Mouse (Mus musculus) kidney, postnatal 0 days (tissue): ENCODE results near the gene Cbfa2t3. TPM values are rescaled to one million over a fixed set of nuclear protein-coding genes. Genes with fewer than 3 reads are reported as not detected.
A peak's percentile ranks its signal among the peaks of the same experiment; 100 is the strongest.

ENCODE experiments used
- ATAC-seq: fragments of 200-750 bp; cut with Nextera tagmentation; replicated peaks from 2 replicates; pipeline ENCODE4 v1.8.0; 2017; ENCODE audit warnings: low read depth, moderate number of reproducible peaks, moderate TSS enrichment, moderate library complexity; ENCODE audit not compliant: low FRiP score
- DNase-seq: peaks from one replicate; pipeline ENCODE4 v3.0.0-alpha.2; 2016; ENCODE audit warnings: low spot score
- H3K27ac ChIP-seq: fragments of 300-500 bp; sonication (generic); 2 replicates; pipeline ENCODE4 v1.5.1; 2014; ENCODE audit warnings: mild to moderate bottlenecking
- H3K27me3 ChIP-seq: fragments of 300-500 bp; sonication (generic); 2 replicates; pipeline ENCODE4 v1.6.1; 2014; ENCODE audit warnings: low read length, mixed read lengths; ENCODE audit not compliant: insufficient read depth
- H3K36me3 ChIP-seq: fragments of 300-500 bp; sonication (generic); 2 replicates; pipeline ENCODE4 v1.6.1; 2014; ENCODE audit warnings: low read length, mixed read lengths; ENCODE audit not compliant: insufficient read depth
- H3K4me1 ChIP-seq: fragments of 300-500 bp; sonication (generic); replicated peaks from 2 replicates; pipeline ENCODE4 v1.6.1; 2014; ENCODE audit warnings: antibody characterized with exemption, low read length, mixed read lengths; ENCODE audit not compliant: insufficient read depth
- H3K4me2 ChIP-seq: fragments of 300-500 bp; sonication (generic); 2 replicates; pipeline ENCODE4 v1.6.1; 2014; ENCODE audit warnings: mild to moderate bottlenecking, low read length, moderate library complexity, mixed read lengths
- H3K4me3 ChIP-seq: fragments of 300-500 bp; sonication (generic); replicated peaks from 2 replicates; pipeline ENCODE4 v1.5.1; 2014; ENCODE audit warnings: low read depth, low read length
- H3K9ac ChIP-seq: fragments of 300-500 bp; sonication (generic); 2 replicates; pipeline ENCODE4 v1.6.1; 2014; ENCODE audit warnings: low read depth, low read length
- H3K9me3 ChIP-seq: fragments of 300-500 bp; sonication (generic); replicated peaks from 2 replicates; pipeline ENCODE4 v1.6.1; 2016; ENCODE audit warnings: low read length, inconsistent platforms, mixed read lengths
- CTCF ChIP-seq: IDR thresholded peaks from 2 replicates; pipeline ENCODE4 v1.5.1; 2016; ENCODE audit warnings: antibody characterized with exemption, low read depth, mild to moderate bottlenecking, moderate library complexity
- WGBS: fragments of 180-500 bp; shearing (Covaris S2); extraction: QIAGEN DNeasy Blood & Tissue Kit; methylation state at CpG from one replicate; pipeline ENCODE4 v1.1.7; 2014; 5-methylcytosine and 5-hydroxymethylcytosine counted together
- polyA plus RNA-seq: library from polyadenylated mRNA; unstranded; fragments of >200 nt; fragmentation: Nextera tagmentation; extraction: Ambion mirVana; gene quantifications from 2 replicates; pipeline ENCODE4 v1.2.1, GENCODE M21; 2015

The Cbfa2t3 gene
- polyA plus RNA-seq, 1 experiment from 2014 or later, result 3.6 TPM

GRCm38 (mm10) chr8:122697181-122697581 is 1.7 kb downstream of the Cbfa2t3 start:
- peak; percentile 61 for TF ChIP-seq CTCF
- DNase-seq (no peak), ATAC-seq (no peak)
- H3K4me3 ChIP-seq, result no peak overlapping the region
- H3K9me3 ChIP-seq, result no peaks in the 10 kb centered on the region
- no peak overlapping the region for H3K9ac ChIP-seq
- H3K4me2 ChIP-seq, result no peak overlapping the region
- no peak overlapping the region for H3K27ac ChIP-seq
- no peaks in the 10 kb centered on the region for H3K27me3 ChIP-seq
- WGBS, result 54% methylated on average over 3 of the region's 3 CpGs
- H3K4me1 ChIP-seq, result no peaks in the 10 kb centered on the region
- no peaks in the 10 kb centered on the region for H3K36me3 ChIP-seq

DNA sequence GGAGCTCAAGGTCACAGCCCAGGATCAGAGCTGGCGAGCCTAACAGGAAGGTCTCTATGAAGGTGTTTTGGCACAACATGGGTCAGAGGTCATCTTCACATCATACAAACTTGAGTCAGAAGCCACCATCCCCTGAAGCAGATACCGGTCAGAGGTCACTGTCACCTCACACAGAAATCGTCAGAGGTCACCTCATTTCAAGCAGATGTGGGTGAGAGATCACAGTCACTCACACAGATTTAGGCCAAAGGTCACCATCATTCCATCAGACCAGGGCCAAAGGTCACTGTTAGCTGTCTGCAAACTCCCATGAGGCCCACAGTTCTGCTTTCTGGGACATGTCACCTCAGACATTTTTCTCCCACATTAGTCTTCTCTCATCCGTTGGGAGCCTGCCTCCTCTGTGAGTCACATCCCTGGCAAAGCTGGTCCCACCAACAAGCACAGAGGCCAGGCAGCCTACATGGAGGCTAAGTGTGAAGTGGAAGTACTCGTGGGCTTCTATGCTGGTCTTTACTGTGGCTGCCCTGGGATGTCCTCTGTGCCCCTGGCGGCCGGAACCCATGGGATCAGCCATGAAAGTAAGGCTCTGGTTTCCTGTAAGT is 3.4 kb downstream of the Cbfa2t3 start:
- no peak overlapping the region for H3K9ac ChIP-seq
- no peak overlapping the region for H3K27ac ChIP-seq
- no peaks in the 10 kb centered on the region for H3K9me3 ChIP-seq
- DNase-seq, result no peak
- no peaks in the 10 kb centered on the region for H3K4me1 ChIP-seq
- no peak overlapping the region for H3K4me2 ChIP-seq
- TF ChIP-seq CTCF, result no peak
- ATAC-seq, result no peak
- WGBS, result 51% methylated on average over 7 of the region's 7 CpGs
- no peaks in the 10 kb centered on the region for H3K36me3 ChIP-seq
- H3K4me3 ChIP-seq, result no peak overlapping the region
- H3K27me3 ChIP-seq, result no peaks in the 10 kb centered on the region

DNA sequence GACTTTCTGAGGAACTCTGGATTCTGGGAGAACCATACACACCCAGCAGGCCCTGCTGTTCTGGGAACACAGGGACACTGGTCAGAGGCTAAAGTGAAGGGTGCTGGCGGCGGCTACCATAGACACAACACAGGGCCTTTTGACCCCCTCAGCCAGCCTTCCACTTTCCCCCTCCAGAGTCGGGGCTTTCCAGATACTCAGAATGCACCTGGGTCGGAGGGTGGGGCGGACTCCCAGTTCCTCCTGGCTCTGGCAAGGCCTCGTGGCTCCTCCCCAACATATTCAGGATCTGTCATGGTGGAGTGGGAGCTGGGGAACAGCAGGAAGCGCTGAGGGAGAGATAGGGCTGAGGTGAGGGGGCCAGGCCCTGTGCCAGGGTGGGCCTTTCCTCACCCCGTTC is 6.8 kb downstream of the Cbfa2t3 start:
- Histone ChIP-seq H3K9me3 (no peaks in the 10 kb centered on the region), H3K4me1 (no peaks in the 10 kb centered on the region), H3K4me2 (no peak overlapping the region), H3K4me3 (no peak overlapping the region), H3K9ac (no peak overlapping the region), H3K27me3 (no peaks in the 10 kb centered on the region), H3K36me3 (no peaks in the 10 kb centered on the region), H3K27ac (no peak overlapping the region)
- DNase-seq (no peak), ATAC-seq (no peak)
- 80% methylated on average over 8 of the region's 8 CpGs for WGBS
- TF ChIP-seq CTCF, result no peak

- Histone ChIP-seq H3K36me3 (no peaks in the 10 kb centered on the region), H3K27me3 (no peaks in the 10 kb centered on the region), H3K27ac (no peak overlapping the region), H3K9ac (no peak overlapping the region), H3K4me2 (no peak overlapping the region), H3K4me3 (no peak overlapping the region), H3K4me1 (no peaks in the 10 kb centered on the region), H3K9me3 (no peaks in the 10 kb centered on the region)
- TF ChIP-seq CTCF, result no peak
- WGBS, result 76% methylated on average over 6 of the region's 6 CpGs
- no peak for ATAC-seq
- no peak for DNase-seq
Observed at GRCm38 (mm10) chr8:122691018-122691417, 7.9 kb downstream of the Cbfa2t3 start.

DNA sequence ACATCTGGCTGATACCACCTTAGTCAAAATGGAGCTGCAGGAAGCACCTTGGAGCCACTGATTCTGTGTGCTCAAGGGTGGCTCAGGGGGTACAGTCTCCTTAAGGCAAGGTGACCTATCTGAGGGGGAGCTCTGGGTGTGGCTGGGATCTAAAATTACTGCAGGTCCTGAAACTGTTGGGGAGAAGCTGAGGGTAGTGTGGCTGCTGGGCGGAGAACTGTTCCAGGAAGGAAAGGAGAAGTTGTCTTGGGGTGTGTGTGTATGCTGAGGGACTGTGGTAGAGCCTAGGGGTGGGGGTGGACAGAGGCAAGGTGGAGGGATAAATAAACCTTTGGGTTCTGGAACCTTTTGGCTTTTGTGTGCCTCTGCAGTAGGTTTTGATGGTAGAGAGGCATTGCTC is 9.6 kb downstream of the Cbfa2t3 start:
- no peaks in the 10 kb centered on the region for H3K36me3 ChIP-seq
- WGBS, result 82% methylated on average over 1 of the region's 1 CpGs
- no peaks in the 10 kb centered on the region for H3K27me3 ChIP-seq
- H3K4me2 ChIP-seq, result no peak overlapping the region
- TF ChIP-seq CTCF, result no peak
- no peaks in the 10 kb centered on the region for H3K4me1 ChIP-seq
- no peak overlapping the region for H3K27ac ChIP-seq
- DNase-seq, result no peak
- H3K9ac ChIP-seq, result no peak overlapping the region
- no peak overlapping the region for H3K4me3 ChIP-seq
- no peaks in the 10 kb centered on the region for H3K9me3 ChIP-seq
- no peak for ATAC-seq

- 57% methylated on average over 9 of the region's 9 CpGs for WGBS
- Histone ChIP-seq H3K27me3 (peaks cover 2% of the 10 kb centered on the region; the same call in 1 of the 2 replicates), H3K4me1 (no peaks in the 10 kb centered on the region), H3K4me3 (no peak overlapping the region), H3K27ac (no peak overlapping the region), H3K9ac (no peak overlapping the region), H3K4me2 (no peak overlapping the region), H3K9me3 (no peaks in the 10 kb centered on the region), H3K36me3 (no peaks in the 10 kb centered on the region)
- ATAC-seq, result no peak
- no peak for TF ChIP-seq CTCF
- no peak for DNase-seq
Observed at GRCm38 (mm10) chr8:122686879-122687278, 12.0 kb downstream of the Cbfa2t3 start.
